Mouse (Mus musculus): ENCODE measurements around the gene Pex11b. TPM values are rescaled to one million over a fixed set of nuclear protein-coding genes. Genes with fewer than 3 reads are reported as not detected.
A peak's percentile ranks its signal among the peaks of the same experiment; 100 is the strongest.
"Not testable (repeated sequence)": the region's sequence is repeated elsewhere in the genome, so short reads cannot be mapped to it uniquely, and the experiment has no call there.

Pex11b gene
- total RNA-seq, 2 experiments from 2014 or later, result 57.1 to 59.6 TPM

GRCm38 (mm10) chr3:96599411-96599810 is 35.8 kb upstream of the Pex11b start:
- TF ChIP-seq CTCF (conservative IDR thresholded peaks at IDR 0.05), result no peak
- Histone ChIP-seq H3K27ac (peak overlapping the region; percentile 92), H3K4me3 (peak overlapping the region; percentile 64; the same call in 1 of the 2 replicates)
- no peak for DNase-seq (ENCODE audit: low spot score in 2 of 2)

DNA sequence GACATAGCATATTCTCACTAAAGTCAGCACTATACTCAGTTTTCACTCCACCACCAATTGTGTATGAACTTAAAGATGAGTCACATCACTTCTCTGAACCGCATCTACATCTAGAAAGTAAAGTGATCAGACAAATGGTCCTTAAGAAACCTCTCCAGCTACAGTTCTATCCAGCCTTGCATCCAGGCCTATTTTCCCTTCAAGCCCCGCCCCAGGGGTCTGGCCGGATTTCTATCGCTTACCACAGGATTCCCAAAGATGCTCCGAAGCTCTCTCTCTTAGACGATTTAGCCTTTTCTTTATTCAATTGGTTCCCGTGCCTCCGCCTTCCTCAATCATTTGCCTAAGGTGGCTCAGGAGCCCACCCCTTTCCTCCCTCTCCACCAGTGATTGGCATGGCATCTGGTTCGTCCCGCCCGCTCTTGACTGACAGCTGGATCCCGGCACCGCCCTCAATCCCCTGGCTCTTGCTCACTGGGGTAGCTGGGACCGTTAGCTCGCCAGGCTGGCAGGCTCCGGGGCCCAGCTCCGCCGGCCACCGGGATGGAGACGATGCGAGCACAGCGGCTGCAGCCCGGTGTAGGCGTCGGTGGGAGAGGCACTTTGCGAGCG is 34.4 kb upstream of the Pex11b start, which contains the start of gene Lix1l:
Lix1l (plus strand) TSS at position 511 of the 612 bp plus-strand sequence.
- H3K4me3 ChIP-seq, result peak within 1 kb of the TSS; percentile 67
- TF ChIP-seq CTCF (conservative IDR thresholded peaks at IDR 0.05), result no peak
- DNase-seq (ENCODE audit: low spot score in 2 of 2), result peak; percentile 94 to 97
- H3K27ac ChIP-seq, result peak within 1 kb of the TSS; percentile 92

GRCm38 (mm10) chr3:96601251-96601787 is 33.9 kb upstream of the Pex11b start:
- peak in 1 of 2 experiments; percentile 37 for DNase-seq (ENCODE audit: low spot score in 2 of 2)
- H3K4me3 ChIP-seq, result peak overlapping the region; percentile 67
- TF ChIP-seq CTCF (conservative IDR thresholded peaks at IDR 0.05), result no peak
- peak overlapping the region; percentile 92 for H3K27ac ChIP-seq

DNA sequence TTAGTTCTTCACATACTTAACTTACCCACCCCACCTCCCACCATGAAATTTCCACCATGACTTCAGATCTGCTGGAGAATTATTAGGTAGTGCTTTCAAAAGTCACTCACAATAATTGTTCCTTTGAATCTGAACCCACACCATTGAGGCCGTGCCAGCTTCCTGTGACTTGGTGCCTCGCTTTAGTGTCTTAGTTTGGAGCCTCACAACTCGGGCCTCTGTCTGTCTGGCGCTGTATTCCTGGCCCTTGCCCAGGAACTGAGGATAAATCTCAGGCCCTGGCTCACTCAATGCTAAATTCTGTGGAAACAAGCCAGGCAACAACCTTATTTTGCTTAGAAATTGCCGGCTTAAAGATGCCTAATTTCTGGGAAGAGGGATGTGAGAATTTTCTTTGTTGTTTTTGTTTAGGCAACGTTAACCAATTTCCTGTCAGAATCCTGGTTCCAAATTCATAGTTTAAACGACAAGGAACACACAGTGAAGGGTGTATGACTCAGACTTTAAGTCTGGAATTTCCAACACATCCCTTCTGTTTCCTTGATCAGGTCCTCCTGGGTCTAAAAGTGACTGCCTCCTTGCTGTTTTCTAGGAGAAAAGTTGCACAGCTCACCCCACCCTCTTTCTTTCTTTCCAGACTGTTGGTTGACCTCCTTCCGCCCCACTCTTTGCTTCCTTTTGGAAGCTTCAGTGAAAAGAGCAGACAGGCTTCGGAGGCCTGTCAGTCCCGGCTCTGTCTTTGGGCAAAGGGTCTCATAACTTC is 33.1 kb upstream of the Pex11b start:
- Histone ChIP-seq H3K4me3 (peak overlapping the region; percentile 67), H3K27ac (peak overlapping the region; percentile 92)
- DNase-seq (ENCODE audit: low spot score in 2 of 2), result peak in 1 of 2 experiments; percentile 38
- no peak for TF ChIP-seq CTCF (conservative IDR thresholded peaks at IDR 0.05)

DNA sequence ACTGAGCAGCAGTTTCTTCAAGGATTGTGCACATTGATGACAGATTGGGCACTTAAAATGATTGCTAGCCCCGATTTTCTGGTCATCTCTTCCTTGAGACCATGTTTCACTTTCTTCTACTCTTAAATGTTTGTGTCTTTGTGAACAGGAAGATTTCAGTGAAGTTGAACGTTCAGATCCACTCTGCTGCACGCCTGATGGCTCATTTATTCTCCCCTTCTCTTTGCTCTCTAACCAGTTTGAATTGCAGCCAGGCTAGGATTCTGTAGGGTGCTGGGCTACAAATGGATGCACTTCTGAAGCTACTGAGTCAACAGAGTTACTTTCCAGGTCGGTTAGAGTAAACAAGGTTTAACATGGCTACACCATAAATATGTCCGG is 32.5 kb upstream of the Pex11b start:
- DNase-seq (ENCODE audit: low spot score in 2 of 2), result no peak
- TF ChIP-seq CTCF (conservative IDR thresholded peaks at IDR 0.05), result no peak
- Histone ChIP-seq H3K4me3 (peak overlapping the region; percentile 67), H3K27ac (peak overlapping the region; percentile 92)

DNA sequence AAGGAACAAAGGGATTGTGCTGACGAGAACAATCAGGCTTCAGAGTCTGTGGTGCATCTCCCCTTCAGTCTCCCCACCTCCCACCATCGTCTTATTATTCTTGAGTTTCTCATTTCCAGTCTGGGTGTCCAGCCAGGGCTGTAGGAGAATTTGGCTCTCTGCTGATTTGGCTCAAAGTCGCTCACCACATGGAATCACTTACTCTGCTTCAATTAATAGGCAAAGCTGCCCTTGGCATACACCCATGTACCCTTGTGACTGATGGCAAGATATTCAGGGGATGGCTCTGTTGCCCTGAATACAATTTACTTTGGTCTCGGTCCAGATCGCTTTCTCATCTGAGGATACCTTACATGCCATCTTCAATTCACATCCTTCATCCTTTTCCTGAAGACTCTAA is 31.9 kb upstream of the Pex11b start:
- no peak for TF ChIP-seq CTCF (conservative IDR thresholded peaks at IDR 0.05)
- DNase-seq (ENCODE audit: low spot score in 2 of 2), result no peak
- Histone ChIP-seq H3K27ac (peak overlapping the region; percentile 92; the same call in 1 of the 2 replicates), H3K4me3 (peak overlapping the region; percentile 67)

DNA sequence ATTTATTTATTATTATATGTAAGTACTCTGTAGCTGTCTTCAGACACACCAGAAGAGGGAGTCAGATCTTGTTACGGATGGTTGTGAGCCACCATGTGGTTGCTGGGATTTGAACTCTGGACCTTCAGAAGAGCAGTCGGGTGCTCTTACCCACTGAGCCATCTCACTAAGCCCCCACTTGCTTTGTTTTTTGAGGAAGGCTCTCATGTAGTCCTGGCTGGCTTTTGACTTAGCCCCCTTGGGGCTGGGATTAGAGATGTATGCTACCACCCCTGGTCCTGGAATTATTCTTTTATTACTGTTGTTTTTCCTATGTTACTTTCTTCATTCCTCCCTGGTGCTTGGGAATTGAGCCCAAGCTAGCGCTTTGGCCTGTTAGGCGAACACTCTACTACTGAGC is 29.2 kb upstream of the Pex11b start:
- H3K27ac ChIP-seq; H3K4me3 ChIP-seq; DNase-seq (ENCODE audit: low spot score in 2 of 2): not testable (repeated sequence)

DNA sequence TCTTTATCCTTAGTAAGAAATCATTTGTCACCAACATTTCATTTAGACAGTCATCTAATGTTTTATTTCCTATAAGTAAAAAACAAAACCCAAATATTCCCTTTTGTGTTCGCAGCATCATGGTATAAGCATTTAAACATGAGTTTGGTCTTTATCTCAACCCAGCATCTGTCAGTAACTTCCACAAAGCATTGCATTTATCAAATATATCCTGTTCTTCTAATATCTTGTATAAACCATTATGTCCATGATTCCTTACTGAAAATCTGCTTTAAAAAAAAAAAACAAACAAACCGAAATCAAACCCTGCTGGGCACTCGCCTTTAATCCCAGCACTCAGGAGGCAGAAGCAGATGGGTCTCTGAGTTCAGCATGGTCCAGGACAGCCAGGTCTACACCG is 28.6 kb upstream of the Pex11b start:
- no peak for DNase-seq (ENCODE audit: low spot score in 2 of 2)
- TF ChIP-seq CTCF (conservative IDR thresholded peaks at IDR 0.05), result no peak
- H3K27ac ChIP-seq, result no peak overlapping the region
- H3K4me3 ChIP-seq, result no peak overlapping the region

- Histone ChIP-seq H3K4me3 (no peak overlapping the region), H3K27ac (no peak overlapping the region)
- no peak for TF ChIP-seq CTCF (conservative IDR thresholded peaks at IDR 0.05)
- no peak for DNase-seq (ENCODE audit: low spot score in 2 of 2)
Observed at GRCm38 (mm10) chr3:96617941-96618340, 17.2 kb upstream of the Pex11b start.

- no peak for TF ChIP-seq CTCF (conservative IDR thresholded peaks at IDR 0.05)
- no peak for DNase-seq (ENCODE audit: low spot score in 2 of 2)
- H3K4me3 ChIP-seq, result no peak overlapping the region
- H3K27ac ChIP-seq, result no peak overlapping the region
Observed at GRCm38 (mm10) chr3:96623201-96623600, 12.0 kb upstream of the Pex11b start.

DNA sequence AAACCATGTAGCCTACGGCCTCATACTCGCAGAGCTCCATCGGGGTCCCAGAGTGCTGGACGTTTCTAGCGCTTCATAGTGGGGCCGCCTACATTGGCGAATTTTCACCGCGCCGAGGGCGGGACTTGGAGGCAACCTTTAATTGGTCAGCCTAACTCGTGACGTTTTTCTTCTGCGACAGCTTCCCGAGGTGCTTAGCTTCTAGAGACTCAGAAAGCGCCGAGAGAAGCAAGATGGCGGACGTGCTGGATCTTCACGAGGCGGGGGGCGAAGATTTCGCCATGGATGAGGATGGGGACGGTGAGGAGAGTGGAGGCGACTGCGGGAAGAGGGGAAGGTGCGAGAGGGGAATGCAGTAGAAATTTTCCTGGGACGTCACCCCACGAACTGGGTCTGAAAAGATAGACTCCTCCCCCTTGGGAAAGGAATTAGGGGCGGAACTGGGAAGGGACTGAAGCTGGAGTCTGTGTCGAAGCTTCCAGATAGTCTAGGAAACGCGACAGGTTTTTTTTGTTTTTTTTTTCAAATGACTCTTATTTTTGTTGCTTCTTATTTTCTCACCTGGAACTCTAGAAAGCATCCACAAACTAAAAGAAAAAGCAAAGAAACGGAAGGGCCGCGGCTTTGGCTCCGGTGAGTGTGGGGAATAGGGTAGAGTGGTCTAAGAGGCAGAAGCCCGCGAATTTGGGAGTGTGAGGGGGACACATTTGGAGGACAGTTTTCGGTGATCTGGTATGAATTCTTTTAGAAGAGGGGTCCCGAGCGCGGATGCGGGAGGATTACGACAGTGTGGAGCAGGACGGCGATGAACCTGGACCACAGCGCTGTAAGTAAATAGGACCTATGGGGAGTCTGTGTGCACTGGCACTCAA is 5.2 kb upstream of the Pex11b start, which contains the start of gene Rbm8a:
Rbm8a (plus strand) TSS at position 205 of the 872 bp plus-strand sequence.
- DNase-seq (ENCODE audit: low spot score in 2 of 2), result peak; percentile 96 to 97
- peak within 1 kb of the TSS; percentile 95 for H3K27ac ChIP-seq
- no peak for TF ChIP-seq CTCF (conservative IDR thresholded peaks at IDR 0.05)
- H3K4me3 ChIP-seq, result peak within 1 kb of the TSS; percentile 85

- no peak overlapping the region for H3K27ac ChIP-seq
- TF ChIP-seq CTCF (conservative IDR thresholded peaks at IDR 0.05), result no peak
- DNase-seq (ENCODE audit: low spot score in 2 of 2), result no peak
- H3K4me3 ChIP-seq, result no peak overlapping the region
Observed at GRCm38 (mm10) chr3:96632058-96632457, 3.1 kb upstream of the Pex11b start.
